8 mouse cellular contexts compared by ENCODE assay signal in the genomic region with DNA sequence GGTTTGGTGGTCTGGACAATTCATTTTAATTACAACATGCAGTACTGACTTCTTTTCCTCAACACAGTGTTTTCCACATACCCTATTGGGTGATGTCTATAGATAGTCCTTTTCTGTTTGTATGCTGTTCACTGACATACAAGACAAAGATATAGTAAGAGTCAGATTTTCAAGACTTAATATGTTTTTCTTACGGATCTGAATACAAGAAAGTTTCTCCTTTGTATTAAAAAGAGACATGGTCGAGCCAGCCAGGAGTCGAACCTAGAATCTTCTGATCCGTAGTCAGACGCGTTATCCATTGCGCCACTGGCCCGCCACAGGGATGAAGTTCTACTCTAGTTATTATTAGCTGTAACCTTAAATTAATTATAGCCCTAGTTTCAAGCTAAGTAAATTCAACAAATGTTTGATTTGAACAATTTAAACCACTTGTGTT. TPM values are rescaled to one million over a fixed set of nuclear protein-coding genes. Genes with fewer than 3 reads are reported as not detected.
A peak's percentile ranks its signal among the peaks of the same experiment; 100 is the strongest.
DNase-seq lines count a peak whose midpoint lies in the region; ATAC-seq and TF ChIP-seq lines count a peak whose summit lies in the region.

No protein-coding gene starts in this region.

- intact Hi-C loops in gastrocnemius, postnatal 36 days (cut with DNase I): loop anchor here (2.0 to 10.0 kb wide), 3 partner anchors 46 to 1426 kb away; no protein-coding TSS in a partner anchor

- peak; percentile 88 for DNase-seq in 416B (ENCODE audit: low read depth)
- DNase-seq in gastrocnemius, postnatal 36 days: peak; percentile 50 to 57
- peak; percentile 77 for DNase-seq in induced T-regulatory cell, adult 2 months (ENCODE audit: low read depth)
- DNase-seq in yolk sac, embryonic 10.5 days (ENCODE audit: low spot score): peak; percentile 78

- no peak for TF ChIP-seq CTCF in E14TG2a.4 (conservative IDR thresholded peaks at IDR 0.05; ENCODE audit: low read length)

- under 1% methylated on average over 8 of the region's 8 CpGs for WGBS in liver, embryonic 12.5 days (ENCODE audit: insufficient replicate concordance)

- no peaks in the 10 kb centered on the region for H3K9me3 ChIP-seq in E14TG2a.4 (ENCODE audit: low read length)
- H3K9me3 ChIP-seq in liver, embryonic 12.5 days (replicated peaks): no peaks in the 10 kb centered on the region

- peaks cover 17% of the 10 kb centered on the region for H3K27me3 ChIP-seq in E14TG2a.4 (ENCODE audit: insufficient read depth, low read length)
- H3K27me3 ChIP-seq in liver, embryonic 12.5 days (replicated peaks): no peaks in the 10 kb centered on the region

- ATAC-seq in common myeloid progenitor, adult 5-6 weeks (replicated peaks; ENCODE audit: low read depth, poor library complexity, severe bottlenecking): peak; percentile 47
- ATAC-seq in liver, embryonic 12.5 days: peak; percentile 74
- ATAC-seq in monocyte, adult 5-6 weeks (replicated peaks; ENCODE audit: insufficient number of reproducible peaks, low FRiP score, low TSS enrichment, poor library complexity, severe bottlenecking): 0 out of 2 replicates have a peak, but pooled peaks have one; percentile 33

- H3K4me1 ChIP-seq in E14TG2a.4 (replicated peaks; ENCODE audit: low read depth, low read length): peaks cover 21% of the 10 kb centered on the region
- H3K4me1 ChIP-seq in liver, embryonic 12.5 days: peaks cover 22% of the 10 kb centered on the region

- peak overlapping the region; percentile 78 for H3K9ac ChIP-seq in liver, embryonic 12.5 days

- peak overlapping the region; percentile 86 for H3K27ac ChIP-seq in liver, embryonic 12.5 days

- peak overlapping the region; percentile 83 for H3K4me3 ChIP-seq in E14TG2a.4 (replicated peaks; ENCODE audit: low read length)
- peak overlapping the region; percentile 71 for H3K4me3 ChIP-seq in liver, embryonic 12.5 days

- H3K36me3 ChIP-seq in E14TG2a.4 (ENCODE audit: insufficient read depth, low read length): no peaks in the 10 kb centered on the region
- H3K36me3 ChIP-seq in liver, embryonic 12.5 days: no peaks in the 10 kb centered on the region

- peak overlapping the region; percentile 76 for H3K4me2 ChIP-seq in liver, embryonic 12.5 days

RNA-seq across cellular contexts. Expression of gene Prss16, which starts 11.4 kb away (rescaled TPM):
- 0.73 and 5.5 TPM in 2 replicates for total RNA-seq in common myeloid progenitor, adult 5-6 weeks (2017)
- 1 to 10 TPM in 1 of 2 experiments, not detected in 1; 5.4 TPM for total RNA-seq in gastrocnemius, postnatal 36 days (2021)
- polyA plus RNA-seq in liver, embryonic 12.5 days (2016; fragmentation: Nextera tagmentation; extraction: Ambion mirVana): 0.22 and 0.33 TPM in 2 replicates
- total RNA-seq in monocyte, adult 5-6 weeks (2017): 0.10 to 0.64 TPM in 2 of 3 replicates, not detected in the other

RNA-seq across cellular contexts. Expression of gene Hist1h2ah, which starts 14.4 kb away (rescaled TPM):
- total RNA-seq in common myeloid progenitor, adult 5-6 weeks (2017): 208 and 989 TPM in 2 replicates
- 10 to 100 TPM; 12.2 to 13.3 TPM for total RNA-seq in gastrocnemius, postnatal 36 days (2021)
- 9.3 and 17.8 TPM in 2 replicates for polyA plus RNA-seq in liver, embryonic 12.5 days (2016; fragmentation: Nextera tagmentation; extraction: Ambion mirVana)
- total RNA-seq in monocyte, adult 5-6 weeks (2017): 11.3 to 37.5 TPM in 2 of 3 replicates, not detected in the other

RNA-seq across cellular contexts. Expression of gene Hist1h2bk, which starts 14.8 kb away (rescaled TPM):
- total RNA-seq in common myeloid progenitor, adult 5-6 weeks (2017): 1,449 and 1,731 TPM in 2 replicates
- total RNA-seq in gastrocnemius, postnatal 36 days (2021): 10 to 100 TPM; 10.8 to 26.5 TPM
- polyA plus RNA-seq in liver, embryonic 12.5 days (2016; fragmentation: Nextera tagmentation; extraction: Ambion mirVana): 4.4 and 4.8 TPM in 2 replicates
- 6.8 to 12.3 TPM (median 11.3 TPM) in 3 replicates for total RNA-seq in monocyte, adult 5-6 weeks (2017)

RNA-seq across cellular contexts. Expression of gene Hist1h4i, which starts 20.2 kb away (rescaled TPM):
- 106 and 144 TPM in 2 replicates for total RNA-seq in common myeloid progenitor, adult 5-6 weeks (2017)
- 10 to 100 TPM; 28.7 to 30.9 TPM for total RNA-seq in gastrocnemius, postnatal 36 days (2021)
- 44.1 and 49.4 TPM in 2 replicates for polyA plus RNA-seq in liver, embryonic 12.5 days (2016; fragmentation: Nextera tagmentation; extraction: Ambion mirVana)
- 13.3 to 29.5 TPM (median 23.6 TPM) in 3 replicates for total RNA-seq in monocyte, adult 5-6 weeks (2017)

RNA-seq across cellular contexts. Expression of gene Hist1h2ag, which starts 21.8 kb away (rescaled TPM):
- total RNA-seq in common myeloid progenitor, adult 5-6 weeks (2017): 689 and 693 TPM in 2 replicates
- total RNA-seq in gastrocnemius, postnatal 36 days (2021): 10 to 100 TPM in 1 of 2 experiments, 1 to 10 TPM in 1; 8.7 to 11.6 TPM
- polyA plus RNA-seq in liver, embryonic 12.5 days (2016; fragmentation: Nextera tagmentation; extraction: Ambion mirVana): 24.0 and 28.2 TPM in 2 replicates
- total RNA-seq in monocyte, adult 5-6 weeks (2017): 17.4 to 59.7 TPM in 2 of 3 replicates, not detected in the other

Comparison
In these comparisons a context has a peak if more than half of its experiments do, and no peak if none do; other contexts are left out.
1. Peak in every context shown above with its lines: DNase-seq, ATAC-seq, H3K4me3 ChIP-seq and H3K27ac ChIP-seq.
2. RNA of gene Hist1h2bk, which starts 14.8 kb away (total RNA-seq): 1,449 to 1,731 TPM in common myeloid progenitor, adult 5-6 weeks; 10.8 to 26.5 TPM in gastrocnemius, postnatal 36 days and 6.8 to 12.3 TPM in monocyte, adult 5-6 weeks; every median in the first group is over 10 times any median in the second.